Mouse (Mus musculus): Measurements from ENCODE around the gene Tspan5. TPM values are rescaled to one million over a fixed set of nuclear protein-coding genes. Genes with fewer than 3 reads are reported as not detected.

Gene Tspan5
- polyA plus RNA-seq, 1 experiment from 2014 or later = 13.9 TPM

DNA sequence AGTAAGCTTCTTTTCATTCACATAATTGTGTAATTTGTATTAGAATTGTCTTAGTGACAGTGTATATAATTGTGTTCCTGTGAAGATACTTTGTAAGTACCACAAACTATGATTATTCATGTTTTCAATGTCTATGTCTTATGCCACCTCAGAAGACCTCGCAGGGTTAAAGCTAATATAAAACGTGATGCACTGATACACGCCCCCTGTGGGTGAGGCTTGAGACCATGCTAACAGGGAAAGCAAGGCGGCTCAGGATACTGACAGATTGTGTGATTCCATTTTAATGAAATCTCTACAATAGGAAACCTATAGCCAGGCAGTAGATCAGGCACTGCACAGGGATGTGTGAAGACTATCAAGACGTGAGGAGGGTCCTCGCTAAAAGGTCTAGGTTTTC lies 28.9 kb upstream of the Tspan5 start:
- WGBS (ENCODE audit: insufficient replicate concordance) = 57% methylated on average over 6 of the region's 6 CpGs
- Histone ChIP-seq H3K4me2 (no peak overlapping the region), H3K36me3 (ENCODE audit: control insufficient read depth, insufficient read depth, low read length) (no peaks in the 10 kb centered on the region), H3K4me3 (ENCODE audit: low read depth, low read length) (no peak overlapping the region), H3K9ac (ENCODE audit: low read depth, low read length) (no peak overlapping the region), H3K9me3 (replicated peaks; ENCODE audit: control insufficient read depth, low read length) (no peaks in the 10 kb centered on the region), H3K4me1 (ENCODE audit: control insufficient read depth, insufficient read depth, low read length) (no peaks in the 10 kb centered on the region), H3K27me3 (ENCODE audit: control insufficient read depth, insufficient read depth, low read length) (no peaks in the 10 kb centered on the region), H3K27ac (ENCODE audit: low read depth, low read length) (no peak overlapping the region)
- ATAC-seq (replicated peaks; ENCODE audit: insufficient number of reproducible peaks, low FRiP score, low TSS enrichment) = no peak

- 61% methylated on average over 2 of the region's 2 CpGs for WGBS (ENCODE audit: insufficient replicate concordance)
These were observed 27.2 kb upstream of the Tspan5 start for GRCm38 (mm10) chr3:138714788-138715187.

GRCm38 (mm10) chr3:138715212-138715611 lies 26.8 kb upstream of the Tspan5 start:
- Histone ChIP-seq H3K36me3 (ENCODE audit: control insufficient read depth, insufficient read depth, low read length) (no peaks in the 10 kb centered on the region), H3K9me3 (replicated peaks; ENCODE audit: control insufficient read depth, low read length) (no peaks in the 10 kb centered on the region), H3K27ac (ENCODE audit: low read depth, low read length) (no peak overlapping the region), H3K4me1 (ENCODE audit: control insufficient read depth, insufficient read depth, low read length) (no peaks in the 10 kb centered on the region), H3K4me2 (no peak overlapping the region), H3K27me3 (ENCODE audit: control insufficient read depth, insufficient read depth, low read length) (no peaks in the 10 kb centered on the region), H3K4me3 (ENCODE audit: low read depth, low read length) (no peak overlapping the region), H3K9ac (ENCODE audit: low read depth, low read length) (no peak overlapping the region)
- no peak for ATAC-seq (replicated peaks; ENCODE audit: insufficient number of reproducible peaks, low FRiP score, low TSS enrichment)
- WGBS (ENCODE audit: insufficient replicate concordance) = 71% methylated on average over 4 of the region's 4 CpGs

More at GRCm38 (mm10) chr3:138714788-138715187, 27.2 kb upstream of the Tspan5 start:
- no peak overlapping the region for H3K4me3 ChIP-seq (ENCODE audit: low read depth, low read length)
- H3K27ac ChIP-seq (ENCODE audit: low read depth, low read length) = no peak overlapping the region
- H3K27me3 ChIP-seq (ENCODE audit: control insufficient read depth, insufficient read depth, low read length) = no peaks in the 10 kb centered on the region
- H3K4me1 ChIP-seq (ENCODE audit: control insufficient read depth, insufficient read depth, low read length) = no peaks in the 10 kb centered on the region
- no peak for ATAC-seq (replicated peaks; ENCODE audit: insufficient number of reproducible peaks, low FRiP score, low TSS enrichment)
- H3K4me2 ChIP-seq = no peak overlapping the region
- no peaks in the 10 kb centered on the region for H3K36me3 ChIP-seq (ENCODE audit: control insufficient read depth, insufficient read depth, low read length)
- no peaks in the 10 kb centered on the region for H3K9me3 ChIP-seq (replicated peaks; ENCODE audit: control insufficient read depth, low read length)
- no peak overlapping the region for H3K9ac ChIP-seq (ENCODE audit: low read depth, low read length)

DNA sequence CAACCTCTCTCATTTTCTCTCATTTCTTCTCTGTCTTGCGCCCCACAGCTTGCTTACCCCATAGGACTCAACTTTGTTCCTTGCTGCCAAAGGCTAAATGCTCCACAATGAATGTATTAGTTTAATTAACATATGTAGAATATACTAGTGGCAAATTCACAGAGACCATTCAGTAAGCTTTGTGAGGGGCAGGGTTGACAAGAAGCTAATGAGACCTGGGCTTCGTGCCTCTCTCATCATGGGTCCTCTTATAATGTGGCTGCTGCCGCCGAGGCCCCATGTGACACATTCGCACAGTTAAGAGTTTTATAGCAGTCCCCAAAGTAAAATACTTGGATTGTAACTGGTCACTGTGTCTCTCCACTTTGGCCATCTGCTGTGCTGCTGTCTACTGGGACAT lies 25.0 kb upstream of the Tspan5 start:
- no peak overlapping the region for H3K4me2 ChIP-seq
- H3K4me3 ChIP-seq (ENCODE audit: low read depth, low read length) = no peak overlapping the region
- no peaks in the 10 kb centered on the region for H3K36me3 ChIP-seq (ENCODE audit: control insufficient read depth, insufficient read depth, low read length)
- H3K4me1 ChIP-seq (ENCODE audit: control insufficient read depth, insufficient read depth, low read length) = no peaks in the 10 kb centered on the region
- no peaks in the 10 kb centered on the region for H3K9me3 ChIP-seq (replicated peaks; ENCODE audit: control insufficient read depth, low read length)
- 91% methylated on average over 5 of the region's 5 CpGs for WGBS (ENCODE audit: insufficient replicate concordance)
- H3K9ac ChIP-seq (ENCODE audit: low read depth, low read length) = no peak overlapping the region
- H3K27me3 ChIP-seq (ENCODE audit: control insufficient read depth, insufficient read depth, low read length) = no peaks in the 10 kb centered on the region
- no peak overlapping the region for H3K27ac ChIP-seq (ENCODE audit: low read depth, low read length)
- ATAC-seq (replicated peaks; ENCODE audit: insufficient number of reproducible peaks, low FRiP score, low TSS enrichment) = no peak

DNA sequence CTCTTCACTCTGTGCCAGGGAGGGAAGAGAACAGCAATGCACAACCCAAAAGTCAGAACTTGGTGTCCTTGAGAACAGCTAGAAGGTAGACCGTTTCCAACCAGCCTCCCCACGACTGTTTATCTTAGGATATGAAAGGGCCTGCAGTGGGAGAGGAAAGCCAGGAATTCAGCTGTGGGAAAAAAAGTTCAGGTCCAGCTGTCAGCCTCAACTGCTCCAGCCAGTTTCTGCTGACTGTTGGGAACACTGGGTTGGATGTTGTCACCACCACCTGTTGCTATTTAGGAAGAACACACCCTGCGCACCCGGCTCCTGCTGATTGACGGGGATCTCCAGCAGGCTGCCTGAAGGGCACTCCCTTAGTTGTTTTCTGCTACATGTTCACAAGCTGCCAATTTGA lies 19.8 kb upstream of the Tspan5 start:
- no peaks in the 10 kb centered on the region for H3K4me1 ChIP-seq (ENCODE audit: control insufficient read depth, insufficient read depth, low read length)
- WGBS (ENCODE audit: insufficient replicate concordance) = 42% methylated on average over 5 of the region's 5 CpGs
- no peaks in the 10 kb centered on the region for H3K36me3 ChIP-seq (ENCODE audit: control insufficient read depth, insufficient read depth, low read length)
- ATAC-seq (replicated peaks; ENCODE audit: insufficient number of reproducible peaks, low FRiP score, low TSS enrichment) = no peak
- no peaks in the 10 kb centered on the region for H3K9me3 ChIP-seq (replicated peaks; ENCODE audit: control insufficient read depth, low read length)
- no peak overlapping the region for H3K4me2 ChIP-seq
- H3K27ac ChIP-seq (ENCODE audit: low read depth, low read length) = no peak overlapping the region
- no peak overlapping the region for H3K4me3 ChIP-seq (ENCODE audit: low read depth, low read length)
- H3K27me3 ChIP-seq (ENCODE audit: control insufficient read depth, insufficient read depth, low read length) = no peaks in the 10 kb centered on the region
- no peak overlapping the region for H3K9ac ChIP-seq (ENCODE audit: low read depth, low read length)

DNA sequence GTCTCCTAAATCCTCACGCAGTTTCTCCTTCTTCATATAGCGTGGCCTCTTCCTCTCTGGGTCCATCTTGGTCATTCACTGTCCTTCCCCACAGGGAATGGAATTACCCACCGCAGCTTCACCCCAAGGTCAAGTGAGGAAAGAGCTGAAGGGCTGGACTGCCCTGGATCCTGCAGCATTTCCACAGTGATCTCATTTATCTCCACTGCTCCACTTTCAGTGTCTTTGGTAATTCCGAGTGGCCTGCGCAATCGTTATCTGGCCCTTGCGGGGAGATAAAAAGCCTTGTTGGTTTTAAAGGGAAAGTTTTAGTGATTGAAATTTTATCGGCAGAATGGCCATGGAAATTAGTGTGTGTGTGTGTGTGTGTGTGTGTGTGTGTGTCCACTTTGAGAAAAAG lies 14.4 kb upstream of the Tspan5 start:
- WGBS (ENCODE audit: insufficient replicate concordance) = 43% methylated on average over 8 of the region's 8 CpGs
- no peaks in the 10 kb centered on the region for H3K9me3 ChIP-seq (replicated peaks; ENCODE audit: control insufficient read depth, low read length)
- H3K36me3 ChIP-seq (ENCODE audit: control insufficient read depth, insufficient read depth, low read length) = no peaks in the 10 kb centered on the region
- H3K4me1 ChIP-seq (ENCODE audit: control insufficient read depth, insufficient read depth, low read length) = no peaks in the 10 kb centered on the region
- ATAC-seq (replicated peaks; ENCODE audit: insufficient number of reproducible peaks, low FRiP score, low TSS enrichment) = no peak
- no peak overlapping the region for H3K4me2 ChIP-seq
- H3K27ac ChIP-seq (ENCODE audit: low read depth, low read length) = no peak overlapping the region
- H3K27me3 ChIP-seq (ENCODE audit: control insufficient read depth, insufficient read depth, low read length) = no peaks in the 10 kb centered on the region
- no peak overlapping the region for H3K4me3 ChIP-seq (ENCODE audit: low read depth, low read length)
- no peak overlapping the region for H3K9ac ChIP-seq (ENCODE audit: low read depth, low read length)

- no peaks in the 10 kb centered on the region for H3K27me3 ChIP-seq (ENCODE audit: control insufficient read depth, insufficient read depth, low read length)
- 90% methylated on average over 3 of the region's 3 CpGs for WGBS (ENCODE audit: insufficient replicate concordance)
- H3K27ac ChIP-seq (ENCODE audit: low read depth, low read length) = no peak overlapping the region
- no peak overlapping the region for H3K4me2 ChIP-seq
- H3K9ac ChIP-seq (ENCODE audit: low read depth, low read length) = no peak overlapping the region
- no peaks in the 10 kb centered on the region for H3K36me3 ChIP-seq (ENCODE audit: control insufficient read depth, insufficient read depth, low read length)
- no peaks in the 10 kb centered on the region for H3K9me3 ChIP-seq (replicated peaks; ENCODE audit: control insufficient read depth, low read length)
- H3K4me1 ChIP-seq (ENCODE audit: control insufficient read depth, insufficient read depth, low read length) = no peaks in the 10 kb centered on the region
- no peak overlapping the region for H3K4me3 ChIP-seq (ENCODE audit: low read depth, low read length)
- no peak for ATAC-seq (replicated peaks; ENCODE audit: insufficient number of reproducible peaks, low FRiP score, low TSS enrichment)
These were observed 13.2 kb upstream of the Tspan5 start for GRCm38 (mm10) chr3:138728840-138729239.

DNA sequence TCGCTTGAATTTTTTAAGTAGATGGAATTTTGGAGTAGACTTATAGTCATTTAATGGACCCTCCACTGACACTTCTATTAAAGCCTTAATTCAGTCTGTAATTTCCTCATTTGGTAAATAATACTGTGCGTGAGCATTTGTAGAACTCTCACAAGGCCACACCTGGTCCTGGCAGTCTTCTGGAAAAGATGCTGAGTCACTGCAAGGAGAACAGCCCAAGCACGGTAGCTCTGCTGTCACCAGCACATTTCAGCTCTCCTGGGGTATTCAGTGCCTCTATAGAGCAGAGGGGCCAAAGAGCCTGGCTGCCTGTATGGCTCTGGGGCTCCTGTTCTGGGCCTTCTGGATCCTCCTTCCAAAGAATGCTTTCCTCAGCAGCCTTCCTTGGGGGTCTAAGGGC lies 11.2 kb upstream of the Tspan5 start:
- ATAC-seq (replicated peaks; ENCODE audit: insufficient number of reproducible peaks, low FRiP score, low TSS enrichment) = no peak
- no peak overlapping the region for H3K4me2 ChIP-seq

GRCm38 (mm10) chr3:138735760-138736159 lies 6.2 kb upstream of the Tspan5 start:
- H3K27me3 ChIP-seq (ENCODE audit: control insufficient read depth, insufficient read depth, low read length) = no peaks in the 10 kb centered on the region
- ATAC-seq (replicated peaks; ENCODE audit: insufficient number of reproducible peaks, low FRiP score, low TSS enrichment) = no peak
- H3K9ac ChIP-seq (ENCODE audit: low read depth, low read length) = no peak overlapping the region
- no peak overlapping the region for H3K4me3 ChIP-seq (ENCODE audit: low read depth, low read length)
- H3K36me3 ChIP-seq (ENCODE audit: control insufficient read depth, insufficient read depth, low read length) = no peaks in the 10 kb centered on the region
- H3K9me3 ChIP-seq (replicated peaks; ENCODE audit: control insufficient read depth, low read length) = no peaks in the 10 kb centered on the region
- no peaks in the 10 kb centered on the region for H3K4me1 ChIP-seq (ENCODE audit: control insufficient read depth, insufficient read depth, low read length)
- H3K4me2 ChIP-seq = no peak overlapping the region
- WGBS (ENCODE audit: insufficient replicate concordance) = 89% methylated on average over 5 of the region's 5 CpGs
- no peak overlapping the region for H3K27ac ChIP-seq (ENCODE audit: low read depth, low read length)

More for the DNA sequence above, 11.2 kb upstream of the Tspan5 start:
- H3K9ac ChIP-seq (ENCODE audit: low read depth, low read length) = no peak overlapping the region
- no peaks in the 10 kb centered on the region for H3K36me3 ChIP-seq (ENCODE audit: control insufficient read depth, insufficient read depth, low read length)
- no peak overlapping the region for H3K27ac ChIP-seq (ENCODE audit: low read depth, low read length)
- no peaks in the 10 kb centered on the region for H3K9me3 ChIP-seq (replicated peaks; ENCODE audit: control insufficient read depth, low read length)
- H3K4me3 ChIP-seq (ENCODE audit: low read depth, low read length) = no peak overlapping the region
- H3K4me1 ChIP-seq (ENCODE audit: control insufficient read depth, insufficient read depth, low read length) = no peaks in the 10 kb centered on the region
- no peaks in the 10 kb centered on the region for H3K27me3 ChIP-seq (ENCODE audit: control insufficient read depth, insufficient read depth, low read length)
- WGBS (ENCODE audit: insufficient replicate concordance) = 69% methylated on average over 3 of the region's 3 CpGs

Data from heart, embryonic 11.5 days (tissue).